Mouse (Mus musculus) layer of hippocampus, postnatal 25 days (tissue): ENCODE data around the gene Pik3cd. TPM values are rescaled to one million over a fixed set of nuclear protein-coding genes. Genes with fewer than 3 reads are reported as not detected.

Source experiments
- DNase-seq, 2 experiments: peaks; one replicate each; pipeline ENCODE4 v3.0.0; 2022; ENCODE audit warnings: mixed read lengths in 2 of 2, low spot score in 1 of 2; ENCODE audit errors: extremely low spot score in 1 of 2
- total RNA-seq, 2 experiments: library from RNA; stranded (reverse); gene quantifications; 2 replicates each; pipeline ENCODE4 v1.2.3; 2021

Gene Pik3cd
- total RNA-seq, 2 experiments from 2014 or later, result 22.9 to 25.2 TPM

- no peak for DNase-seq
Measured at GRCm38 (mm10) chr4:149691368-149691767, 11.0 kb downstream of the Pik3cd start.

- DNase-seq, result no peak
Measured at GRCm38 (mm10) chr4:149690828-149691280, 11.5 kb downstream of the Pik3cd start.

DNA sequence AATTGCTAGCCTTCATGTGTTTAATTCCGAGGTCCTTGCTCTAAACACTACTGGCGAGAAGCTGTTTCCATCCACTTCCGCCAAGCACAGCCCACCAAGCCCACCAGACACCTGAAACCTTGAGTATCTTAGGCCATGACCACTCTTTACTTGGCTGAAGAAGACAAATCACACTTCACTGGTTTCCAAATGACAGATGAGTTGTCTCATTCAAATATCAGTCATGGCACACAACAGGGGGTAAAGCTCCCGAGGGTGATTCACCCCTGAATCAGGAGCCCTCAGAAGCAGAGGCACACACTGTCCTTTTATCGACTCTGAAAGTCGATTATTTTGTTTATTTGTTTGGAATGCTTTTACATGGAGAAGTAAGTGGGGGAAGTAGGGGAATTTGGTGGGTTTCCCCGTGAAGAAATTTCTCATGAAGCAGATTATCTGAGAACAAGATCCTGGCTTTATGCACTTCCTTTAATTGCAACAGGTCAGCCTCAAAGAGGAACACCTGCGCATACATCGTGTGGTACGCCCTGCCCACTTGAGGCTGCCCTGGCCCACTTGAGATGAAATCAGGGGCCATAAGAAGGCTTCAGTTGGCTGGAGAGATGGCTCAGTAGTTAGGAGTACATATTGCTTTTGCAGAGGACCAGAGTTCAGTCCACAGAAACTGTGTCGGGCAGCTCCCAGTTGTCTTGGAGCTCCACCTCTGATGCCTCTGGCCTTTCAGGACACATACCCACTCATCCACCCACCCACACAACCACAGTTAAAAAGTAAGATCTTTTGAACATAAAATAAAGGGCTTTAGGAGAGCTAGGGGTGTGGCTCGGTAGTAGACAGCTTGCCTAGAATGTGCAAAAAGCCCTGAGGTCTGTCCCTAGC, 12.3 kb downstream of the Pik3cd start:
- no peak for DNase-seq

GRCm38 (mm10) chr4:149688861-149689260, 13.5 kb downstream of the Pik3cd start:
- no peak for DNase-seq

GRCm38 (mm10) chr4:149684841-149685623, 17.3 kb downstream of the Pik3cd start:
- no peak for DNase-seq

DNA sequence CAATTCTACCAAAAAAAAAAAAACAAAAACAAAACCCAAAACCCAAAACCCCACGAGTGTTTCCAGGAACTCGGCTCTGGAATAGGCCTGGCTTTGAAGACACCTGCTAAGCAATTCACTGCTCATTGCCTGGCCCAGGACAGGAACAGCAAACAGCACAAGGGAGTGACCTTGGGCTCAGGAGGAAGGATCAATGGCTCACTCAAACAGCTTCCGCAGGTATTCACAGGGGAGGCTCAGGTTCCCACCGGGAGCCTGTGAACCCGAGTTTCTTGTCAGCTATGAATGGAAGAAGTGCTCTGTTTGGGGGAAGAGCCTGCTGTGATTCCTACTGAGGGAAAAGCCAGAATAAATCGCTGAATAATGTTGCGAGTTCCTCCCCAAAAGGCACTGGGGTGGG, 18.5 kb downstream of the Pik3cd start:
- DNase-seq, result no peak

- no peak for DNase-seq
Measured at GRCm38 (mm10) chr4:149679056-149679770, 23.2 kb downstream of the Pik3cd start.

DNA sequence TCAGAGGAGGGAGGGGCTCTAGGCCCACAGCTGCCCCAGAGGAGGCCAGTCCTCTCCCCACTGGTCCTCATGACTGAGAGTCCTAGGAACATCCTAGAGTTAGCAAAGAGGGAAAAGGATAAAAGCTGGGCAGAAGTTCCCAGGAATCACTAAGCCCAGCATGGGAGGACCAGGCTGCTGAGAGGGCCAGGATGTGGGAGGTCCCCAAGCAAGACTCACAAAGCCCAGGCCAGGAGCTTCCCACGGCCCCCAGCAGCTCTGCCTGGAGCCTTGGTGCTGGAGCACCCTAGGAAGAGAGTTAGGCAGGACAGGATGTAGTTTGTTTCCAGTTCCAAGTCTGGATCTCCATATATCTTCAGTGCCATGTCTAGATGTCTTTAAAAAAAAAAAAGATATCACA, 24.4 kb downstream of the Pik3cd start:
- DNase-seq, result no peak

DNA sequence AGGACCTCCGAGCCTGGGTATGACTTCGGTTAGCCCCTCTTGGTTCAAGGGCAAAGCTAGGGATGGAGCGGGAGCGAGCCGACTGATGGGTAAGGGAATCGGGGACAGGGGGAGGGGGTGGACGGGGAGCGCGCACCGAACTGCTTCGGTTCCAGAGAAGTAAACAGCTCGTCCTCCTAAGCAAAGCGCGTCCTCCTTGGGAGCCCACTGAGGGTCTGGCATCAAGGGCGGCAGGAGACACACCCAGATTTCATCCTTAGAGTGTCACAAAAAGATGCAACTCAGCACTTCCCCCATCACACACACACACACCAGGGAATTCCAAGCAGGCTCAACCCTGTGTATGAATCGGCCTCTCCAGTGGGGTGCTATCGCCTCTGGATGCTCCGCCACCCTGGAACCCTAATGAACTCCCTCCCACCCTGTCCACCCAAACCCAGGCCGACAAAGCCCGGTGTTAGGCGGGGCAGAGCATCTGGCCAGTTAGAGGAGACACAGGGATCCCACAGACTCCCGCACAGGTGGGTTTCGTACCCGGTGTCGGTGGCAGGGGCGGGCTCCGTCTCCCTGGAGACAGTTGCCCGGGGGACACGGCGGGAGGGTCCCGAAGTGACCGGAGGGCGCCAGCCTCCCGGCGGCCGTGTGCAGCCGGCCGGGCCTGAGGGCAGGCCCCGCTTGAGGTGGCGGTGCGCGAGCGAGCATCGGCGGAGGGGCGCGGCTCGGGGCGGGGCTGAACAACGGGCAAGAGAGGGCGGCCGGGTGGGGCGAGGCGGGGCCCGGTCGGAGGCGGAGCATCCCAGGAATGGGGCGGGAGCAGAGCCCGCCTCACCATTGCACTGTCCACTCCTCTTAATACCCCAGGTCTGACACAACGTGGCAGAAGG, 26.8 kb downstream of the Pik3cd start:
- DNase-seq, result peak; percentile 60 to 62

GRCm38 (mm10) chr4:149674814-149675377, 27.5 kb downstream of the Pik3cd start:
- DNase-seq, result no peak

DNA sequence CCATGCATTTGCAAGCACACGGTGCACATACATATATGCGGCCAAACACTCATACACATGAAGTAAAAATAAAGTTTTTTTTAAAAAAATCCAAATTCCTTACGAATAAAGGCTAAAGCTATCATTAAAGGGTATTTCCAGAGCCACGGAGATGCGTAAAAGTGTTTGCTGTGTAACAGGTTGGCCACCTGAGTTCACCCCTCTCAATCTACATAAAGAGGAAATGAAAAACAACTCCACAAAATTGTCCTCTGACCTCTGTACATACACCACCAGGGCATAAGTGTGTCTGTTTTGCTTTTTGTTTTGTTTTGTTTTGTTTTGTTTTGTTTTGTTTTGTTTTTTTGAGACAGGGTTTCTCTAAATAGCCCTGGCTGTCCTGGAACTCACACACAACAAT, 29.6 kb downstream of the Pik3cd start:
- no peak for DNase-seq

DNA sequence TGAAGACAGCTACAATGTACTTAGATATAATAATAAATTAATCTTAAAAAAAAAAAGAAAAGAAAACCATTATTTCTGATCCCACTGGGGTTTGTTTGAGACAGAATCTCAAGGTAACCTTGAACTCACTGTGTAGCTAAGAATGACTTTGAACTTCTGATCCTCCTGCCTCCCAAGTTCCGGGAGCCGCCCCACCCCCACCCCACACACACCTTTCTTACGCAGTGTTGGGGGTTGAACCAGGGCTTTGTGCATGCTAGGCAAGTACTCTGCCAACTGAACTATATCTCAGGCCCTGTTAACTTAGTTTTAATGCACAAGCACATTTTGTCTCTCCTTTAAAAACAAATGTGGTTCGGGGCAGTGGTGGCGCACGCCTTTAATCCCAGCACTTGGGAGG, 31.2 kb downstream of the Pik3cd start:
- DNase-seq, result no peak

DNA sequence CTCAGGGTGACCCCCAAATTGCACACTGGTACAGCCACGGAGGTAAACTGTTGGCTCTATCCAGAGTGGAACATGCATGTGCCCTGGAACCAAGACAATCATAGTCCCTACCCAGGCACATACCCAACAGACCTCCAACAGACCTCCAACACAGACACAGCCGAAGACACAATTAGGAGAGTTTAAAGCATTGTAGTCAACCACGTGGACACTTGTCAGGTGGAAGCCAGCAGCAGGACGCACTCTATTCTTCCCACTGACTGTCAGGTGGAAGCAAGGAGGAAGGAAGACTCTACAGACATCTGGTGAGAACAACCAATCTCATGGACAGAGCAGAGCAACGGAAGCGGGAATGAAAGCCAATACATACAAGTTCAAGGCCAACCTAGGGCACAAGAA, 36.7 kb downstream of the Pik3cd start:
- no peak for DNase-seq

GRCm38 (mm10) chr4:149665016-149665691, 37.2 kb downstream of the Pik3cd start:
- no peak for DNase-seq

DNA sequence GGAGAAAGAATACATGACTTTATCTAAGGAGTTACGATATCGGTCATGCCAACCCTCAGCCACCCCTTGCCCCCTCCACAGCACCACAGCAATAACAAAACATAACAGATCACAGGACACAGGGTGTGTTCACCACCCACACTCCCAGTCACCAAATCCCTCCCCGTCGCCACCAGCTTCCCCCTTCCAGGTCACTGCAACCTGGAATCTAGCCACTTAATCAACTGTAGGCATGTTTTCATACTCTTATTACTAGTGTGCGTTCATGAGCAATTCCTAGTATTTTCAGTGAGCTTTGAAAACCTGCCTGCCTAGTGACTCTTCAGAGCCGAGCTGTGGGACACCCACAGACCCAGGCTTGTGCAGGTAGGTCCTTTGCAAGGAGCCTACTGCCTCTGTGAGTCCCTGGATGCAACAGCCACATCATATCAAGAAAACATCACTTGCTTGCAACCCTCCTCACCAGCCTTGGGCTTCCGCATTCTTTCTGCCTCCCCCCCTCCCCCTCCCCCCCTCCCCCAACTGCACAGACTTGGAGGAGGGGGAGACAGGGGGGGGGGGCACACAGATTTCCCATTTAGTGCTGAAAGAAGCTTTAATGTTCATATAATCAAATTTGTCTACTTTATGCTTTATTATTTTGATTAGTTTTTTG, 38.4 kb downstream of the Pik3cd start:
- no peak for DNase-seq

DNA sequence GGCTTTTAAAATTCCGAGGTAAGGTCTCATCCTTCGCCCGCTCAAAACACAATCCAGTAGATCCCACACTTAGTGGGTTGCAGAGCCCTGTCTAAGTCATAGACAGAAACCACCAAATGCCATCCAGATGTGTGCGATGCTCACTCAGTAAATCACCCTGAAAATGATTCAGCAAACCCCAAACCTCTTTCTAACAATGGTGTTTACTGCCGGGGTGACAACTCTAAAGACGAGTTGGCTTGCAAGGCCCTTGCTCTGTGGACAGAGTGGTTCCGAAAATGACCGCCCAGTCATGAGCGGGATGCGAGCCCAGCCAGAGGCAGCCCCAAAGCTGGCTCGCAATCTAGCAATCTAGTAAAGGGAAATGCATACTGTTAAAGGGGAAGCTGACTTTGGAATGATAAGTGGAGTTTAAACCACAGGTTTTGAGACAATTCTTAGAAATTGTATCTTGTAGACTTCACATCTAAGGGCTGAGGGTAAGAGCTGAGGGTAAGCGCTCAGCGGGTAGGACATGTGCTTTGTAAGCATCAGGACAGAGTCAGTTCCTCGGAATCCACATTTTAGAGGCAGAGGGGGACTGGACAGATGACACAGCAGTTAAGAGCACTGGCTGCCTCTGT, 40.3 kb downstream of the Pik3cd start:
- DNase-seq, result no peak

- no peak for DNase-seq
Measured at GRCm38 (mm10) chr4:149660598-149660997, 41.8 kb downstream of the Pik3cd start.

DNA sequence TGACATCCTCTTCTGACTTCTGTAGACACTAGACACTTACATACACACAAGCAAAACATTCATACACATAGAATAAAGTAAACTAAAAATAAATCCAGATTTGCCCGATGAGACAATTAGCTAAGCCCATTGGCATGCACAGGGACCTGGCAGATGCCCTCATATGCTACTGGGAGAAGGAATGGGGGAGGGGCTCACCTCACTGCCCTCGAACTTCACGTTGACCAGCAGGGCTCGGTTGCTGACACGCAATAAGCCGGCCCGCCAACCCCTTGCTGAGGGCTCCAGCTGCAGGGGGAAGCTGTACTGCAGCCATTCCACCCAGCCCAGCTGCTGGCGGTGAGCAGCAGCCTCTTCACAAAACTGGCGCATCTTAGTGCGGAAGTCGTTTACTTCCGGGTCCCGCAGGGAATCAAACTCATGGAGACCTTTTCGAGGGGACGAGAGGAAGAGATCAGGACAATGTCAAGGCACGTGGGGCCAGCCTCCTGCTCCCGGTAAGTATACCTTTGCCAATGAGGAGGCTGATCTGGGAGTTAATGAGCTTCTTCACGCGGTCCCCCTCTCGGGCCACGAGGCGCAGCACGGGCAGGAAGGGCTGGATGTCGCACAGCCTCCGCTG, 42.8 kb downstream of the Pik3cd start:
- no peak for DNase-seq
